Mouse (Mus musculus): Measurements from ENCODE around the gene Crkl.
"Not testable (repeated sequence)": the region's sequence is repeated elsewhere in the genome, so short reads cannot be mapped to it uniquely, and the experiment has no call there.

Crkl gene

DNA sequence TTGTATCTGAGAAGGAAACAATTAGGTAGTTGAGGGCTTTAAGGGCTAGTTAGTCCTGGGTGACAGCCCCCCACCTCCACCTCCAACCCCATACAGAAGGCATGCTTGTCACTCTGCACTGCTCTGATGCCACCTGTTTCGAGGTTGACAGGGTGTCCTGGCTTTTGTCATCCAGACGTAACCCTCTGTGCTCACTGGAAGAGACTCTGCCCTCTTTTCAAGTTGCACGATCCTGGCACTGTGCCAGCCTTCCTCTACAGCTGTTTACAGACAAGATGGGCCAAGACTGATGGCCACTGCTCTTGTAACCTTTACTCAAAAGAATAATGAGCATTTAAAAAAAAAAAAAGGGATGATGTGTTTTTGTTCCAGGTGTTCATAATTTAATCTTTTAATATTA, 34.7 kb downstream of the Crkl start:
- DNase-seq (ENCODE audit: inconsistent ontology term), result no peak

DNA sequence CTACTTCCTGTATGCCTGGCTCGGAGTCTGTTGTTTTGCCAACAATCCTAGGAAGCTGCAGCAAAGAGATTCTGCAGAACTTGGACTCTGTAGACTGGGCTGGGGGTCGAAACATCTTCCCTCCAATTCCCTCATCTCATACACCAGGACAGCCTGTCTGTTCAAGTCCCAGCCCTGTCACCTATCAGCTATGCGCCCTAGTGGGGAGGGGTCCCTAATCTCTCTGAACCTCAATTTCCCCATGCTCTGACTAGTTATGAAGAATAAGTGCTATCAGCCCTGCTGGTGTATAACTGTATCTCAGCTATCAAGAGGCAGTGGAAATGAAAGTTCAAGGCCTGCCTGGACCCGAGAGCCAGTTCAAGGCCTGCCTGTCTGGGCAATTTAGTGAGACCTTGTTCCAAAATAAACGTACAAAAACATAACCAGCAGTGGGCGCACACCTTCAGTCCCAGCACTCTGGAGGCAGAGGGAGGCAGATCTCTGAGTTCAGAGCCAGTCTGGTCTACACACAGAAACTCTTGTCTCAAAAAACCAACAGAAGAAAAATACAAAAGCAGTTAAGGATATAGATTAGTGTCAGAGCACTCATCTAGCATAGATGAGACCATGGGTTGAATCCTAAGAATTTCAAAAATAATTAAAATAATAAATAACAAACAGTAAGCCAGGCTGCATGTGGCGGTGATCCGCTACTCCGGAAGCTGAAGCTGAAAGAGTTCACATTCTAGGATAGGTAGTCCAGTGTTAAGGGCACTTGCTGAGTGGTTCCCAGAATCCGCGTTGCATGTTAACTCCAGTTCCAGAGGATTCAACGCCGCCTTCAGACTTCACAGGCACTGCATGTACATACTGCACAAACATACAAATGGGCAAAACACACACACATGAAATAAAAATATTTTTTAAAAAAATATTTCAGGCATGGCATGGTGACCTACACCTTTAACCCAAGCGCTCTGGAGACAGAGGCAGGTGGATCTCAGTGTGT, 37.0 kb downstream of the Crkl start:
- DNase-seq (ENCODE audit: inconsistent ontology term), result no peak

DNA sequence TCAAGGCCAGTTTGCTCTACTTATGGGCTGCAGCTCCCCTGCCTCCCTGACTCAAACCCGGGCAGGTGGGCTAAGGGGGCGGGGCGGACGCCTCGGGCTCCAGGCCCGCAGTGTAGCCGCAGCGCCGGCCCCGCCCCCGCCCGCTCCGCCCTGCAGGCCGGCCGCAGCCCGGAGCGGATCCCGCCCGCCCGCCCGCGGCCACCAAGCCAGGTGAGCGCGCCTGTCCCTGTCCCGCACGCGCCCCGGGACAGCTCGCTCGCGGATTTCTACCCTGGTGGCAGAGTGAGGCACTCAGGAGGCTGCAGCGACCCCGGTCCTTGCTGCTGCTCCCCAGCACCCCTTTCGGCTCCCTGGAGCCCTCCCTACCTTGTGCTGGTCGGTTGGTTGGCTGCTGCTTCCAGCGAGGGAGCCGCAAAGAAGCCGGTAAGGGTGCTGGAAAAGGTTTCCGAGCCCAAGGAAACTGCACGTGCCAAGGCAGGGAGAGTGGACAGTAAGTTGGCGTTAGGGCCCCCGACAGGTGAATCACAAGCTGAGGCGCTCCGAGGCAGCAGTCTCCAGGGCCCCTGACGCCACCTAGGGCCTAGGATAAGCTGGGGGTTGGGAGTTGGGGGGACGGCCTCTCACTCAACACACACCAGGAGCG, 37.8 kb downstream of the Crkl start, which contains the start of gene Aifm3:
Gene Aifm3, plus strand, starts transcription at position 143 of the 643 bp plus-strand sequence.
- DNase-seq (ENCODE audit: inconsistent ontology term), result peak; percentile 32

DNA sequence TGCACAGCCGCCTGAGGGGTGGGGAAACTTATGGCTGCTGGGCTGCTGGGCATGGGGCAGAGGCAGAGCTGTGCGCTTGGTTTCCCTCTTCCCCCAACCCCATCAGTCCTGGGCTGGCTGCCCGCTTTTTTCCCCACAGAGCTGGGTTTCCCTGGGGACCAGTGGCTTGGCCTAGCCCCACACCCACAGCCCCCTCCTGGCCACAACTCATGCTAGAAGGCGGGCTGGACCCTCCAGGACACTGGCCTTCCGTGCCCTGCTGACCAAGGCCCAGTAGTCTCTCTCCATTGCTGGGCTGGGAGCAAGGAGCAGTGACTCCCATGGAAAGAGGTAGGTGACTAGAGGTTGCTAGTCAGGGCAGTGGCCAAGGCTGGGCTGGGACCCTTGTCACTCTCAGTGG, 39.4 kb downstream of the Crkl start:
- DNase-seq (ENCODE audit: inconsistent ontology term), result no peak

DNA sequence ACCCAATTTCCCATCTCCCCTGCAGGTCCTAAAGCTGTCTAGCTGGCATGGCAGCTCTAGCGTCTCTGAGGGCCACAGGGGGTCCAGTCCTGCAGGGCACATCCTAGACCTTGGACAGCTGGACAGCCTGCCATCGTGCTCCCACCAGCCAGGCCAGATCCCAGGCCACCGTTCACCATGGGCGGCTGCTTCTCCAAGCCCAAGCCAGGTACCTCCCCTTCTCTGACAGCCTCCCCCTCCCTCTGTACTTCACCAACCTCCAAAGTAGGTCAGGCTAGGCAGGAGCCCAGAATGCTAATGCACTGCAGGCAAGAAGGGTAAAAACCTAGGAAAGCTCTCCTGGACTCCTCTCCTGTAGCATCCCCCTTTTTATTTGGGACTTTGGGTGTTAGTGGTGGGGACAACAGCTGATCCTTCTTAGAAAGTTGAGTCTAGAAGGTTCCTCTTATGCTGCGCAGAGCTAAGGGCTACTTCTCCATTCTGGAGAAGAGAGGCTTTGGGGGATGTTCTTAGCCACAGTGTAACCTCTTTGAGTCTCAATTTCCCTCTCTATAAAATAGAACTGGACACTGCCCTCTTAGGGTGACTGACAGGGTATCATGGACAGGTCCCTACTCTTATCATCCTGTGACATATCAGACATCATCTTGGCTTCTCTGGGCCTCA, 40.2 kb downstream of the Crkl start:
- no peak for DNase-seq (ENCODE audit: inconsistent ontology term)

DNA sequence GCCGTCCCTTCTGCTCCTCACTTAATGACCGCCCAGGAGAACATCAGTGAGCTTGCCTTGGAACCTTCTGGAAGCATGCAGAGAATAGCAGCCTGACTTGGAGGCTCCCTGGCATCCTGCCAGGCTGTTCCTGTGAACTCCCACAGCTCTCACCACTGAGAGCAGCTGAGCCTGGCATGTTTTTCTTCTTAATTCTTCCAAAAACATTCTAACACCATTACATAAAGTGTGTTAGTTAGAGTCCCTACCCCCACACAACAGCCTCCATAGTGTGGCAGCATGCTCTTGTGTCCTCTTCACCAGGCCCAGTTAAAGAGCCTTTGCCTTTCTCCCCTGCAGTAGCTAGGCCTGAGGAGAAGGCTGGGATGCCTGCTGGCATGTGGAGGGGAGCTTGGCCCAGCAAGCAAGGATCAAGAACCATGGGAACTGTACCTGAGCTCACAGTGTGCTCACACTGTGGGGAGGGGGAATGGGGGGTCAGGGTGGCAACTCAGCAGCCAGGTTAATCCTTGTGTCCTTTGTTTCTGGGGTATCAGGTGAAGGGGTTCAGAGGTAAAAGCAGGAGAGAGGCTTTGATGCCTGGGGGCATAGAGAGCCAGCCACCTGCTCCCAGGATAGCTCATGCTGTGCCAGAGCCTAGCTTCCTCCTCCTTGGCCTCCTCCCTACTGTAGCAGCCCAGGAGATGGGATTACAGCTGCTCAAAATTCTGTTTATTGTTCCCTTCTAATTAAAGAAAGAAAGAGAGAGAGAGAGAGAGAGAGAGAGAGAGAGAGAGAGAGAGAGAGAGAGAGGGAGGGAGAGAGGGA, 44.9 kb downstream of the Crkl start:
- peak; percentile 47 for DNase-seq (ENCODE audit: inconsistent ontology term)

DNA sequence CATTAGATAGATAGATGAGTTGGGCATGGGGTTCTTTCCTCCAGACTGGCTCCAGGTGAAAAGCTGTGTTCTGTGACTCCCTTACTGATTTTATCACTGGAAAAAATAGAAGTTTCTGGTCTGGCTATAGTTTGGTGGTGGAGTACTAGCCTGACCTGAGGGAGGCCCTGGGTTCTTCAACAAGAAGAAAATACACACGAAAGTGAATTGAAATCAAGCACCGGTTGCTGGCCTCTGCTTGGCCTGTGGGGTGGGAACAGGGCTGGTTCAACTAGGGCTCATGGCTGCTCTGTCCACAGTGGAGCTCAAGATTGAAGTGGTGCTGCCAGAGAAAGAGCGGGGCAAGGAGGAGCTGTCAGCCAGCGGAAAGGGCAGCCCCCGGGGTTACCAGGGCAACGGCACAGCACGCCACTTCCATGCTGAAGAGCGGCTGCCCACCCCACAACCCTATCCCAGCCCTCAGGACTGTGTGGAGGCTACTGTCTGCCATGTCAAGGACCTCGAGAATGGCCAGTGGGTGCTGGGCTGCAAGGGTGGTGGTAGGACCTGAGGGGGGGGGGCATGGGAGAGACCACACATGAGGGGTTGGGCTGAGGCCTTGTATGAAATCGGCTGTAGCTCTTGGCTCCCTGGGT, 47.6 kb downstream of the Crkl start:
- DNase-seq (ENCODE audit: inconsistent ontology term), result no peak

DNA sequence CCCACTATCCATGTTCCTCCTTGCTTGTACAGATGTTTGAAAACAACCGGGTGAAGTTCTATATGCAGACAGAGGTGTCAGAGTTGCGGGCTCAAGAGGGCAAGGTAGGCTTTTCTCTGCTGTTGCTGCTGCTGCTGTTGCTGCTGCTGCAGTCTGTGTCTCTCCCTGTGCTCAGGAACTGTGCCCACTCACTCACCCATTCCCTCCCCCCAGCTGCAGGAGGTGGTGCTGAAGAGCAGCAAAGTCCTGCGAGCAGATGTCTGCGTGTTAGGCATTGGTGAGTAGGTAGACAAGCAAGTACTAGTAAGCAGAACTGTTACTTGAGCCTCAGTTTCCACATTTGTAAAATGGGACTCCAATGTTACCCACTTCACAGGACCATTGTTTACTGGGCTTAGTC, 50.9 kb downstream of the Crkl start:
- DNase-seq (ENCODE audit: inconsistent ontology term), result no peak

DNA sequence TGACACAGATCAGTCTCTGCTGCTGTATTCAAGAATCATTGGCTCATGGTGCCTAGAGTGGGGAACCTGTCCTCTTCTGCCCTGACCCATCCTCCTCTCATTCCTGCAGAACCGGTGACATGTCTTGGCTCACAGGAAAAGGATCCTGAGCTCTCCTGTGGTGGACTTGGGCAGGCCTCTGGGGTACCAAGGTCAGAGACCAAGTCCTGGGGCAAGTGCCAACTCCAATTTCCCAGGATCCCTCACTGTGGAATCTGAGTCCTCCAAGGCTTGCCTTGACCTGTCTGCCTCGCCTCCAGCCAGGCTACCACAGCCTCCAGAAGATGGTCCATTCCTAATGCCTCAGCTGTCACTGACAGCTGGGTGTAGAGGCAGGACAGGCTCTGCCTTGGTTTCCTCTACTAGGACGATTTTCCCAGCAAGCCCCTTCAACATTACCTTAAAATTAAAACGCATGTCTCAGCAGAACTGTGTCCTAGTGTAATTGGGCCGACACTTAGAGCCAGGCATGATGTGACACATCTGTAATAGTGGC, 55.3 kb downstream of the Crkl start:
- no peak for DNase-seq (ENCODE audit: inconsistent ontology term)

DNA sequence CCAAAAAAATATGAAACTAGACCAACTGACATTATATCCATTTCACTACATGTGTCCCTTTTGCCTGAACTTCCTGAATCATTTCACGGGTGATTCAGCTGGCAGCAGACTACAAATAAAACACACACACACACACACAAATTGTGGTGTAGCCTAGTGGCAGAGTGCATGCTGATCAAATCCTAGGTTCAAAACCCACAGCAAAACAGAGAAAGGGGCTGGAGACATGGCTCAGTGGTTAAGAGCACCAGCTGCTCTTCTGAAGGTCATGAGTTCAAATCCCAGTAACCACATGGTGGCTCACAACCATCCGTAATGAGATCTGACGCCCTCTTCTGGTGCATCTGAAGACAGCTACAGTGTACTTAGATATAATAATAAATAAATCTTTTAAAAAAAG, 56.2 kb downstream of the Crkl start:
- DNase-seq (ENCODE audit: inconsistent ontology term), result not testable (repeated sequence)

DNA sequence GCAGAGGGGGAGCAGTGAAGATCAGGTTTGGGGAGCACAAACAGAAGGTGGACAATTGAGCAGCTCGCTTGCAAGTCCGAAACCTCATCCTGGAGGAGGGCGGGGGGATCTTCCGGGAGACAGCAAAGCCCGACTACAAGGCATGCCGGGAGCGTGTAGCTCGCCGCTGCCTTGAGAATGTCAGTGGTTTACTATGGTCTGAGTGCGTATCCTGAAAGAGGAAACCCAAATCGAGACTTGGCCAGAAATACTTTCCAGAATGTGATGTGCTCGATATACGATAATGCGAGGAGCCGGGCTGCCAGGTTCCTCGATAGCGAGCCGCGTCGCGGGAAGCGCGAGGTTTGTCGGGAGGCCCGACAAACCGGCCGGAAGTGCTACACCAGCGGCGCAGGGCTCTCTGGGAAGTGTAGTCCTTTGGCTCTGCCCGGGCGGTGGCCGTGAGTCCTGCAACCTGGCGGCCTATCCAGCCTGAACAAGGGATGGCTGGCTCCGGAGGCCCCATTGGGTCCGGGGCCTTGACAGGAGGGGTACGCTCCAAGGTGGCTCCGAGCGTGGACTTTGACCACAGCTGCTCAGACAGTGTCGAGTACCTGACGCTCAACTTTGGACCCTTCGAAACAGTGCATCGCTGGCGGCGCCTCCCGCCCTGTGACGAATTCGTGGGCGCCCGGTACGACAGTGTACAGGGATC, 56.9 kb downstream of the Crkl start, which contains the start of gene Lztr1:
Gene Lztr1, plus strand, starts transcription at position 143 of the 694 bp plus-strand sequence.
- peak; percentile 90 for DNase-seq (ENCODE audit: inconsistent ontology term)

DNA sequence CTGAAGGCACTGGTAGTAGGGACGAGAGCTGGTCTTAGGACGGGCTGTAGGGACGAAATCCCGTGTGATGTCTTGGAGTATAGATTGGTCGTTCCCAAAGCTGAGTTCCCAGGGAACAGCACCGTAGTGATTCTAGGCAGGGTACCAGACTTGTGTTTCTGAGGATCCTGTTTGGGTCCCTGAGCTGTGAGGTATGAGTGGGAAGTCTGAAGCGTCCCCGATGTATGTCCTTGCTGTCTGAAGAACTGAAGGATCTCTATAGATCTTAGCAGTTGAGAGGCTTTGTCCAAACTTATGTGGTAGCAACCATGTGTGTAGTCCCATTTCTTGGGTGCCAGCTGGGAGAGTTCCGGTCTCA, 57.4 kb downstream of the Crkl start:
- no peak for DNase-seq (ENCODE audit: inconsistent ontology term)

DNA sequence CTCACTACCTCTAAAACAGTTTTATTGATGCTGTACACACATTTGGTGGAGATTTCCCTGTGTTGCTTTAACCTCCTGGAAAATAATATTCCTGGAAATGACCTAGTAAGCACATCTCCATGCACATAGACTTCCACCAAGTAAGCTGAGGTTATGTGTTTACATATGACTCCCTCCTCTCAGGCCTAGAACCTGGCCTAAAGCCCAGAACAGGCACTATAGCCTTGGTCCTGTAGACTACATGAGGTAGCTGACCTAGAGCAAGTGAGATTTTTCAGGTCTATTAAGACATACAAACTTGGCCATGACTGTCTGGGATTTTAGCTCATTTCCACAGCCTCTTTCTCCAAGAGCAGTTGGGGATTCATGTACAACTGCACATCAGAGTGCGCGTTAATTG, 58.4 kb downstream of the Crkl start:
- no peak for DNase-seq (ENCODE audit: inconsistent ontology term)

DNA sequence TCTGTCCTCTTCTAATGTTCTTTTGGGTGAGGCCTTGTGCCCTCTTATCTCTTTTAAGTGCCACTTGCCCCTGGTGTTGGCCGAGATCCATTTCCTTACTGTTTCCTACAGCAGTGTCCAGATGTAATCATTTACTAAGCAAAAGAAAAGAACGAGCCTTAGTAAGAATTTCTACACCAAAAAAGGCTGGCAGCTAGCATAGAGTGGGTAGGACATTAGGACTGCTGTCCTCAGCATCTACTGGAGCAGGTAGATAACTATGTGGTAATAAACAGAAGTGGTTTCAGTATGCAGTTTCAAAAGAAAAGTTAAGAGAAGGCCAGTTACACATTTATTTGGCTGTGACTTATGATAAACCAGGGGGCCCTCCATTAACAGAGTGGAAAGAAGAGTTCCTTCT, 58.9 kb downstream of the Crkl start:
- no peak for DNase-seq (ENCODE audit: inconsistent ontology term)

DNA sequence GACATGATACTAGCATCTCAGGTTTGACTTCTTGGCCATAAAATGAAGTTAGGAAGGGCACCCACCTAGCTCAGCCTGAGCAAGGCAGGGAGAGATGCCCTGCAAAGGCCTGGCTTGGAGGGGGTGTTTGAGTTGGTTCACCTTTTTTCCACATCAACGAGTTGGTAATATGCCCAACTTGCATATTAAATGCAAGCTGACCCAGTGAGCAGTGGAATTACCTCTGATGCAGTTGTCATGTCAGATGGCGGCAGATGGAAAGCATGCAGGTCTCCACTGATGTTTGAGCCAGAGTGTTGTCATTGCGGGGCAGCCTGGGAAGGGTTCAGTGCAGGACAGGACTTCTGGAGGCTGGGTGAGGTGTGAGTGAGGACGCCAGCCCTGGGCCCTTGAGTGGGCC, 59.6 kb downstream of the Crkl start:
- no peak for DNase-seq (ENCODE audit: inconsistent ontology term)

DNA sequence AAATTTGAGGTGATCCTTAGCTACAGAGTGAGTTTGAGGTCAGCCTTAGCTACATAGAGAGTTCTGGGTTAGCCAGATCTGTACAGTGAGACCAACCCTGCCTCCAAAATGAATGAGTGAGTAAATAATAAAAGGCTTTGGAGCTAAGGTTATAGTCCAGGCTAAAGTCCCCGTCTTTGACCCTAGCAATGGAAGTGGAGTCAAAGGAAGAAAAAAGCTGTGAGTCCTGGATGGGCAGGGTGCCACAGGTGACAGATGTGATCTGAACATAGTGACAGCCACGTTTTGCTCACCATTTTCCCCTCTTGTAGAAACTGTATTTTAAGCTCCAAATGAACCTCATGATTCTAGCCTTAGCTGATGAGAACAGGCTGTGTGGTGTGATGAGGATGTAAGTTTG, 67.1 kb downstream of the Crkl start:
- DNase-seq (ENCODE audit: inconsistent ontology term), result no peak

DNA sequence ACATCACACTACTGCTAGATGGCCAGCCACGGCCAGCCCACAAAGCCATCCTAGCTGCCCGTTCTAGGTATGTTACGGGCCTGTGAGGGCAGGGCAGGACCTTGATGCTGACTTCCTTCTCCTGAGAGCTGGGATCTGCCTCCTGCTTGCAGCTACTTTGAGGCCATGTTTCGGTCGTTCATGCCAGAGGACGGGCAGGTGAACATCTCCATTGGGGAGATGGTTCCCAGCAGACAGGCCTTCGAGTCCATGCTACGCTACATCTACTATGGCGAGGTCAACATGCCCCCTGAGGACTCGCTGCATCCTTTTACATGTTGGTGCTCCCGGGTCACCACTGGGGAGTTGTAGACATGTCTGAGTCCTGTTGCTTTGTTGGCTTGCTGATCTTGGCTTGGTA, 72.4 kb downstream of the Crkl start:
- no peak for DNase-seq (ENCODE audit: inconsistent ontology term)

DNA sequence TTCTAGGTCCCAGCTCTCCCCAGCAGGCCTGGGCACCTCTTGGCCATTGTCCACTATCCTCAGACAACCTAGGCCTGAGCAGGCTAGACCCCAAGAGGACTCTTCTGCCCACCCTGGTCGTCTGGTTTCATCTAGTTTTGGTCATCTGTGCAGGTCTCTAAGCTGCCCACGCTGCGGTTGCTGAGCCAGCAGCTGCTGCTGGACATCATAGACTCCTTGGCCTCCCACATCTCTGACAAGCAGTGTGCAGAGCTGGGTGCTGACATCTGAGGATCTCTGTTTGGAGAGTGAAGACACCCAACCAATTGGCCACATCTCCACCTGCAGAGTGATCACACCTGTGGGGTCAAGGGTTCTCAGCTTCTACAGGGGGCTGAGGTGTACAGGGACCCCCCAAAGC, 73.7 kb downstream of the Crkl start:
- DNase-seq (ENCODE audit: inconsistent ontology term), result no peak

DNA sequence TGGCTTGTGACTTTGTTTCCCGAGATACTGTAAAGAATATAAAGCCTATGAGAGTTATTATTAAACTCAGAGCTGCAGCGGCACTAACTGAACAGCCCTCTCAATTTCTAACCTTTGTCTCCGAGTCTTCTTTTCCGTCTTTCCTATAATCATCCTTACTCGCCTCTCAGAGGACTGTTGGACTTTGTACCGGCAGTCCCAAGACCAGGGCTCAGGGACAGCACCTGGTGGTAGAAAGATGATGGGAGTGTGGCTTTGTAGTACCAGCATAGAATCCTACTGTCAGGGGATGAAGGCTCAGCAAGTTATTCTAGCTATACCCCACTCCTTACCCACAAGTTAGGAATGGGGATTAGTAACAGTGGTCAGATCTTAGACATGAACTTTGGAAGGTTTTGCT, 74.4 kb downstream of the Crkl start:
- DNase-seq (ENCODE audit: inconsistent ontology term), result no peak

DNA sequence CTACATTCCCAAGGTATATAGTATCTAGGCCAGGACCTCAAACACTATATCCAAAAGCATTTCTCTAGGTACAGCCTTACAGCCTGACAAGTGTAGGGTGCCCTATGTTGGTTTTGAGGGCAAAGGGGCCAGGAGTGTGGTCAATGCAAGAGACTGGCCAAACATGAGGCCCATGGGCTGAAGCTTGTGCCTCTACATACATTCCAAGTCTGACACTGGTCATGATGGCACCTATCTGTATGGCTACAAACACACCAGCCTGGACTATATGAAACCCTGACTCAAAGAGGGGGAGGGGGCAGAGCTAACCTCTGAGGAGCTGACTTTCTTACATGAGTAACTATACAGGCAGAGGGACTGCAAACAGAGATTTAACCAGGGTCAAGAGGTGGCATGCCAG, 75.8 kb downstream of the Crkl start:
- DNase-seq (ENCODE audit: inconsistent ontology term), result no peak

All from Muller cell, postnatal 12 days (primary cell).